Mouse (Mus musculus): Measurements from ENCODE around the gene Tbc1d17. TPM values are rescaled to one million over a fixed set of nuclear protein-coding genes. Genes with fewer than 3 reads are reported as not detected.

The Tbc1d17 gene
- polyA plus RNA-seq, 1 experiment from 2014 or later, result 92.5 TPM

GRCm38 (mm10) chr7:44864595-44865542 lies 16.0 kb upstream of the Tbc1d17 start:
- 82% methylated on average over 24 of the region's 24 CpGs for WGBS
- no peak overlapping the region for H3K27ac ChIP-seq (ENCODE audit: low read depth, low read length)

GRCm38 (mm10) chr7:44863982-44864494 lies 15.2 kb upstream of the Tbc1d17 start:
- H3K4me1 ChIP-seq (ENCODE audit: control insufficient read depth, insufficient read depth, low read length), result peaks cover 31% of the 10 kb centered on the region
- no peak for ATAC-seq (ENCODE audit: low read depth)
- peaks cover 49% of the 10 kb centered on the region for H3K36me3 ChIP-seq (ENCODE audit: control insufficient read depth, insufficient read depth, low read length)
- H3K9ac ChIP-seq (replicated peaks; ENCODE audit: low read depth, low read length), result no peak overlapping the region
- 90% methylated on average over 11 of the region's 11 CpGs for WGBS
- no peak overlapping the region for H3K4me2 ChIP-seq (ENCODE audit: low read depth, low read length)
- H3K27me3 ChIP-seq (ENCODE audit: control insufficient read depth, insufficient read depth, low read length), result peaks cover under 1% of the 10 kb centered on the region; the same call in 1 of the 2 replicates
- H3K9me3 ChIP-seq (ENCODE audit: control insufficient read depth, low read length), result no peaks in the 10 kb centered on the region
- H3K27ac ChIP-seq (ENCODE audit: low read depth, low read length), result no peak overlapping the region
- no peak overlapping the region for H3K4me3 ChIP-seq (ENCODE audit: low read depth, low read length)

More at GRCm38 (mm10) chr7:44864595-44865542, 16.0 kb upstream of the Tbc1d17 start:
- Histone ChIP-seq H3K4me3 (ENCODE audit: low read depth, low read length) (no peak overlapping the region), H3K4me2 (ENCODE audit: low read depth, low read length) (0 out of 2 replicates have a peak overlapping the region, but pooled peaks have one; percentile 8), H3K4me1 (ENCODE audit: control insufficient read depth, insufficient read depth, low read length) (peaks cover 31% of the 10 kb centered on the region), H3K27me3 (ENCODE audit: control insufficient read depth, insufficient read depth, low read length) (peaks cover 2% of the 10 kb centered on the region; the same call in 1 of the 2 replicates), H3K36me3 (ENCODE audit: control insufficient read depth, insufficient read depth, low read length) (peaks cover 49% of the 10 kb centered on the region), H3K9me3 (ENCODE audit: control insufficient read depth, low read length) (no peaks in the 10 kb centered on the region), H3K9ac (replicated peaks; ENCODE audit: low read depth, low read length) (0 out of 2 replicates have a peak overlapping the region, but pooled peaks have one; percentile 28)
- no peak for ATAC-seq (ENCODE audit: low read depth)

- Histone ChIP-seq H3K4me1 (ENCODE audit: control insufficient read depth, insufficient read depth, low read length) (peaks cover 33% of the 10 kb centered on the region), H3K4me2 (ENCODE audit: low read depth, low read length) (no peak overlapping the region), H3K27ac (ENCODE audit: low read depth, low read length) (no peak overlapping the region), H3K4me3 (ENCODE audit: low read depth, low read length) (no peak overlapping the region), H3K27me3 (ENCODE audit: control insufficient read depth, insufficient read depth, low read length) (no peaks in the 10 kb centered on the region), H3K9me3 (ENCODE audit: control insufficient read depth, low read length) (no peaks in the 10 kb centered on the region), H3K36me3 (ENCODE audit: control insufficient read depth, insufficient read depth, low read length) (peaks cover 49% of the 10 kb centered on the region), H3K9ac (replicated peaks; ENCODE audit: low read depth, low read length) (no peak overlapping the region)
- 86% methylated on average over 14 of the region's 14 CpGs for WGBS
- no peak for ATAC-seq (ENCODE audit: low read depth)
Observed at GRCm38 (mm10) chr7:44863210-44863609, 14.3 kb upstream of the Tbc1d17 start.

GRCm38 (mm10) chr7:44862434-44862833 lies 13.6 kb upstream of the Tbc1d17 start:
- H3K4me2 ChIP-seq (ENCODE audit: low read depth, low read length), result no peak overlapping the region
- ATAC-seq (ENCODE audit: low read depth), result no peak
- H3K27me3 ChIP-seq (ENCODE audit: control insufficient read depth, insufficient read depth, low read length), result no peaks in the 10 kb centered on the region
- WGBS, result 86% methylated on average over 8 of the region's 8 CpGs
- no peaks in the 10 kb centered on the region for H3K9me3 ChIP-seq (ENCODE audit: control insufficient read depth, low read length)
- H3K27ac ChIP-seq (ENCODE audit: low read depth, low read length), result no peak overlapping the region
- peaks cover 31% of the 10 kb centered on the region for H3K4me1 ChIP-seq (ENCODE audit: control insufficient read depth, insufficient read depth, low read length)
- H3K36me3 ChIP-seq (ENCODE audit: control insufficient read depth, insufficient read depth, low read length), result peaks cover 49% of the 10 kb centered on the region
- no peak overlapping the region for H3K4me3 ChIP-seq (ENCODE audit: low read depth, low read length)
- H3K9ac ChIP-seq (replicated peaks; ENCODE audit: low read depth, low read length), result no peak overlapping the region

- Histone ChIP-seq H3K4me1 (ENCODE audit: control insufficient read depth, insufficient read depth, low read length) (peaks cover 23% of the 10 kb centered on the region), H3K36me3 (ENCODE audit: control insufficient read depth, insufficient read depth, low read length) (peaks cover 44% of the 10 kb centered on the region), H3K9me3 (ENCODE audit: control insufficient read depth, low read length) (no peaks in the 10 kb centered on the region), H3K27ac (ENCODE audit: low read depth, low read length) (no peak overlapping the region), H3K27me3 (ENCODE audit: control insufficient read depth, insufficient read depth, low read length) (no peaks in the 10 kb centered on the region), H3K4me3 (ENCODE audit: low read depth, low read length) (no peak overlapping the region), H3K4me2 (ENCODE audit: low read depth, low read length) (no peak overlapping the region), H3K9ac (replicated peaks; ENCODE audit: low read depth, low read length) (no peak overlapping the region)
- 73% methylated on average over 14 of the region's 14 CpGs for WGBS
- ATAC-seq (ENCODE audit: low read depth), result no peak
Observed at GRCm38 (mm10) chr7:44861429-44861816, 12.5 kb upstream of the Tbc1d17 start.

- H3K9me3 ChIP-seq (ENCODE audit: control insufficient read depth, low read length), result no peaks in the 10 kb centered on the region
- 61% methylated on average over 22 of the region's 22 CpGs for WGBS
- no peak overlapping the region for H3K4me3 ChIP-seq (ENCODE audit: low read depth, low read length)
- H3K27me3 ChIP-seq (ENCODE audit: control insufficient read depth, insufficient read depth, low read length), result no peaks in the 10 kb centered on the region
- no peak overlapping the region for H3K4me2 ChIP-seq (ENCODE audit: low read depth, low read length)
- H3K9ac ChIP-seq (replicated peaks; ENCODE audit: low read depth, low read length), result no peak overlapping the region
- peaks cover 19% of the 10 kb centered on the region for H3K4me1 ChIP-seq (ENCODE audit: control insufficient read depth, insufficient read depth, low read length)
- peaks cover 44% of the 10 kb centered on the region for H3K36me3 ChIP-seq (ENCODE audit: control insufficient read depth, insufficient read depth, low read length)
- ATAC-seq (ENCODE audit: low read depth), result peak; percentile 26; the same call in 1 of the 2 replicates
- H3K27ac ChIP-seq (ENCODE audit: low read depth, low read length), result no peak overlapping the region; the same call in 1 of the 2 replicates
Observed at GRCm38 (mm10) chr7:44860576-44861428, 11.9 kb upstream of the Tbc1d17 start.

- WGBS, result 92% methylated on average over 11 of the region's 11 CpGs
- Histone ChIP-seq H3K27ac (ENCODE audit: low read depth, low read length) (no peak overlapping the region), H3K27me3 (ENCODE audit: control insufficient read depth, insufficient read depth, low read length) (no peaks in the 10 kb centered on the region), H3K4me2 (ENCODE audit: low read depth, low read length) (no peak overlapping the region), H3K4me1 (ENCODE audit: control insufficient read depth, insufficient read depth, low read length) (peaks cover 19% of the 10 kb centered on the region), H3K4me3 (ENCODE audit: low read depth, low read length) (no peak overlapping the region), H3K9ac (replicated peaks; ENCODE audit: low read depth, low read length) (no peak overlapping the region), H3K9me3 (ENCODE audit: control insufficient read depth, low read length) (no peaks in the 10 kb centered on the region), H3K36me3 (ENCODE audit: control insufficient read depth, insufficient read depth, low read length) (peaks cover 39% of the 10 kb centered on the region)
- no peak for ATAC-seq (ENCODE audit: low read depth)
Observed at GRCm38 (mm10) chr7:44859896-44860295, 11.0 kb upstream of the Tbc1d17 start.

- Histone ChIP-seq H3K9me3 (ENCODE audit: control insufficient read depth, low read length) (no peaks in the 10 kb centered on the region), H3K4me1 (ENCODE audit: control insufficient read depth, insufficient read depth, low read length) (peaks cover 25% of the 10 kb centered on the region)
Observed at GRCm38 (mm10) chr7:44857905-44858304, 9.0 kb upstream of the Tbc1d17 start.

More at GRCm38 (mm10) chr7:44857905-44858304, 9.0 kb upstream of the Tbc1d17 start:
- no peaks in the 10 kb centered on the region for H3K27me3 ChIP-seq (ENCODE audit: control insufficient read depth, insufficient read depth, low read length)
- peak overlapping the region; percentile 55 for H3K4me3 ChIP-seq (ENCODE audit: low read depth, low read length)
- peak overlapping the region; percentile 71 for H3K4me2 ChIP-seq (ENCODE audit: low read depth, low read length)
- no peak for ATAC-seq (ENCODE audit: low read depth)
- peak overlapping the region; percentile 63 for H3K9ac ChIP-seq (replicated peaks; ENCODE audit: low read depth, low read length)
- 24% methylated on average over 8 of the region's 8 CpGs for WGBS
- H3K36me3 ChIP-seq (ENCODE audit: control insufficient read depth, insufficient read depth, low read length), result peaks cover 21% of the 10 kb centered on the region
- peak overlapping the region; percentile 87; the same call in 1 of the 2 replicates for H3K27ac ChIP-seq (ENCODE audit: low read depth, low read length)
